Mouse (Mus musculus): ENCODE measurements around the gene Rpl12.

Rpl12 gene

DNA sequence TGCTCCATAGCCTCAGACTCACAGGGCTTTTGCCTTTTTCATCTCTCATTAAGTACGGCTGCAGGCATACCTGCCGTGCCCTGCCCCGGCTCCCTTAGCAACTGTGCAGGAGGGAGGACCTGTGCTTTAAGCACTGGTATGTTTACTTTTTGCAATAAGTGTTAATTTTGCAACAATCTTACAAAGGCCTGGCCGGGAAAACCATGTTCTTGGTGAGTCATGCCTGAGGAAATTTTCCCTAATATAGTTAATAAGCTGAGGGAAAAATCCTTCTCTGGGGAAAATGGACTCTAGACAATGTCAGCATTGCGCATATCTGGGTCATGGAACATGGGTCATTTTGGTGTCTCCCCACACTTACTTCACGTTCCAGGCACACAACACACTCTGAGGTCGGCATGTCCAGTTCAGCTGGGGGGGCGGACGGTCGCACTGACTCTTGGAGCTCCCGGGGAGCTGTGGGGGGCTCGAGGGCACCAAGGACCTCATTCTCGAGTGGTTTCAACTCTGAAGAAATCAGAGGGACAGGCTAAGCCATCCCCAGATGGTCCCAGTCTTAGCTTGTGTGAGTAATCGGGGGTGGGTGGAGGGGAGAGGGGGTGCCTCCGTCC lies 33.6 kb upstream of the Rpl12 start:
- DNase-seq (ENCODE audit: low read depth, low spot score) = no peak

GRCm38 (mm10) chr2:32928235-32928946 lies 33.0 kb upstream of the Rpl12 start:
- DNase-seq (ENCODE audit: low read depth, low spot score) = peak; percentile 62
- no peaks in the 10 kb centered on the region for H3K36me3 ChIP-seq (ENCODE audit: control insufficient read depth, insufficient read depth, low read length, poor library complexity, severe bottlenecking)
- no peaks in the 10 kb centered on the region for H3K27me3 ChIP-seq (ENCODE audit: control insufficient read depth, insufficient read depth, low read length, poor library complexity, severe bottlenecking)

More for the DNA sequence above, 33.6 kb upstream of the Rpl12 start:
- Histone ChIP-seq H3K36me3 (ENCODE audit: control insufficient read depth, insufficient read depth, low read length, poor library complexity, severe bottlenecking) (no peaks in the 10 kb centered on the region), H3K27me3 (ENCODE audit: control insufficient read depth, insufficient read depth, low read length, poor library complexity, severe bottlenecking) (no peaks in the 10 kb centered on the region)

GRCm38 (mm10) chr2:32928947-32929829 lies 32.2 kb upstream of the Rpl12 start:
- no peak for DNase-seq (ENCODE audit: low read depth, low spot score)
- H3K27me3 ChIP-seq (ENCODE audit: control insufficient read depth, insufficient read depth, low read length, poor library complexity, severe bottlenecking) = no peaks in the 10 kb centered on the region
- no peaks in the 10 kb centered on the region for H3K36me3 ChIP-seq (ENCODE audit: control insufficient read depth, insufficient read depth, low read length, poor library complexity, severe bottlenecking)

DNA sequence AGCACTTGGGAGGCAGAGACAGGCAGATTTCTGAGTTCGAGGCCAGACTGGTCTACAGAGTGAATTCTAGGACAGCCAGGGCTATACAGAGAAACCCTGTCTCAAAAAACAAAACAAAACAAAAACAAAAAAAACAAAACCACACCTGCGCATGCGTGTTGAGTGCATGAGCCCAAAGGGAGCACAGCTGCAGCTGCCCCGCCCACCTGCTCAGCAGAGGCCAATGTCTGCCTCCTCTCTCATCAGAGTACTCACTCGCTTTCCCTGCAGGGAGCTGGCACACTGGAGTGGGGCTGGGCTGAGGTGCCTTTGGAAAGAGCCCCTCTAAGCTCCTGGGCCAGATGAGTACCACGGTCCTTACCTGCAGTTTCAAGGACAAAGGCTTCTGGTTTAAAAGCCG lies 29.6 kb upstream of the Rpl12 start:
- H3K27me3 ChIP-seq (ENCODE audit: control insufficient read depth, insufficient read depth, low read length, poor library complexity, severe bottlenecking) = no peaks in the 10 kb centered on the region
- peak; percentile 36 for DNase-seq (ENCODE audit: low read depth, low spot score)
- H3K36me3 ChIP-seq (ENCODE audit: control insufficient read depth, insufficient read depth, low read length, poor library complexity, severe bottlenecking) = peaks cover 3% of the 10 kb centered on the region

- peaks cover 3% of the 10 kb centered on the region for H3K36me3 ChIP-seq (ENCODE audit: control insufficient read depth, insufficient read depth, low read length, poor library complexity, severe bottlenecking)
- H3K27me3 ChIP-seq (ENCODE audit: control insufficient read depth, insufficient read depth, low read length, poor library complexity, severe bottlenecking) = no peaks in the 10 kb centered on the region
- no peak for DNase-seq (ENCODE audit: low read depth, low spot score)
These were observed 22.6 kb upstream of the Rpl12 start for GRCm38 (mm10) chr2:32938741-32939140.

GRCm38 (mm10) chr2:32939418-32939817 lies 21.9 kb upstream of the Rpl12 start:
- H3K27me3 ChIP-seq (ENCODE audit: control insufficient read depth, insufficient read depth, low read length, poor library complexity, severe bottlenecking) = no peaks in the 10 kb centered on the region
- DNase-seq (ENCODE audit: low read depth, low spot score) = peak; percentile 79
- H3K36me3 ChIP-seq (ENCODE audit: control insufficient read depth, insufficient read depth, low read length, poor library complexity, severe bottlenecking) = peaks cover 3% of the 10 kb centered on the region

DNA sequence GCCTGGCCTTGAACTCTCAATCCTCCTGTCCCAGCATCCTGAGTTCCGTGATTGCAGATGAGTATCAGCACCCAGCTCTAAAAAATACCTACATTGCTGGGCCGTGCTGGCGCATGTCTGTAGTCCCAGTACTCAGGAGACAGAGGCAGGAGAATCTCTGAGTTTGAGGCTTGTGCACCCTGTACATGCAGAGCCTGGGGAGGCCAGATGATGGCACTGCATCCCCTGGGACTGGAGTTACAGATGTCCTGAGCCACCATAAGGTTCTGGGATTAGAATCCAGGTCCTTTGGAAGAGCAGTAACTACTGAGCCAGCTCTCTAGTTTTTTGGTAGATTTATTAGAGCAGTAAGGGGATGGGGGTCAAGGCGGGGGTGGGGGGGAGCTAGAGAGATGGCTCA lies 20.9 kb upstream of the Rpl12 start:
- DNase-seq (ENCODE audit: low read depth, low spot score) = no peak
- H3K36me3 ChIP-seq (ENCODE audit: control insufficient read depth, insufficient read depth, low read length, poor library complexity, severe bottlenecking) = peaks cover 3% of the 10 kb centered on the region
- no peaks in the 10 kb centered on the region for H3K27me3 ChIP-seq (ENCODE audit: control insufficient read depth, insufficient read depth, low read length, poor library complexity, severe bottlenecking)

DNA sequence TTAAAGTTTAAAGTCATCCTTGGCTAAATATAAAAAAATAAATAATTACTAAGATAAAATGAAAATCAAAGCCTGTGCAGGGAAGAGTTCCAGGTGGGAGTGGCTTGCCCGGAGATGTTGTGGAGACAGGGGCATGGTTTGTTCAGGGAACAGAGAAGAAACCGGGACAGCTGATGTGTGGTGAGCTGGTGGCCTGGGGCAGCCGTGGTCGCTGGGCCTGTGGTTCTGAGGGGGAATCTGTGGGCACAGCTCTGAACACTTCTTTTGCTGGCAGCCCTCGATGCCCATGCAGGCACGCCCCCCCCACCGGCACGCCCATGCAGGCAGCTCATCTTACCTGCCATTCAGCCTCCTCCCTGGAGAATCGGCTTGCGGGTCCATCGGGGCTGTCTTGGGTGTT lies 13.9 kb upstream of the Rpl12 start:
- no peaks in the 10 kb centered on the region for H3K36me3 ChIP-seq (ENCODE audit: control insufficient read depth, insufficient read depth, low read length, poor library complexity, severe bottlenecking)
- no peak for DNase-seq (ENCODE audit: low read depth, low spot score)
- H3K27me3 ChIP-seq (ENCODE audit: control insufficient read depth, insufficient read depth, low read length, poor library complexity, severe bottlenecking) = no peaks in the 10 kb centered on the region

GRCm38 (mm10) chr2:32954581-32954980 lies 6.8 kb upstream of the Rpl12 start:
- H3K27me3 ChIP-seq (ENCODE audit: control insufficient read depth, insufficient read depth, low read length, poor library complexity, severe bottlenecking) = no peaks in the 10 kb centered on the region
- H3K36me3 ChIP-seq (ENCODE audit: control insufficient read depth, insufficient read depth, low read length, poor library complexity, severe bottlenecking) = no peaks in the 10 kb centered on the region
- DNase-seq (ENCODE audit: low read depth, low spot score) = peak; percentile 41

DNA sequence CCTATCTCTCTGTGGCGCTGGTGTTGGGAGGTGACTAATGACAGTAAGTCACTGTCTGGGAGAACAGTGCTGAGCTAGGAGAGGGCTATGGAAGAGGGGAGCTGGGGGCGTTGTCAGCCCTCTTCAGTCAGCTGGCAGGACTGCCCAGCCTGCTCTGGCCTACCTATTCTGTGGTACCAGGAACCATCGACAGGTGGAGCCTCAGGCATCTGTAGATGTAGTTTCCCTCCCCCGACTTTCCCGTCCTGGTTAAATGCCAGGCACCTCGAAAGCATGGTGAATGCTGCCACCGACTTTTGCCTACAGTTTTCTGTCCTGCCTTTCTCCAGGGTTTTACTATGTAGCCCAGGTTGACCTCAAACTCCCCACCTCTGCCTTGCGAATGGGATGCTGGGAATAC lies 4.0 kb upstream of the Rpl12 start:
- H3K36me3 ChIP-seq (ENCODE audit: control insufficient read depth, insufficient read depth, low read length, poor library complexity, severe bottlenecking) = no peaks in the 10 kb centered on the region
- DNase-seq (ENCODE audit: low read depth, low spot score) = peak; percentile 44
- no peaks in the 10 kb centered on the region for H3K27me3 ChIP-seq (ENCODE audit: control insufficient read depth, insufficient read depth, low read length, poor library complexity, severe bottlenecking)

- Histone ChIP-seq H3K36me3 (ENCODE audit: control insufficient read depth, insufficient read depth, low read length, poor library complexity, severe bottlenecking) (peaks cover 12% of the 10 kb centered on the region), H3K27me3 (ENCODE audit: control insufficient read depth, insufficient read depth, low read length, poor library complexity, severe bottlenecking) (no peaks in the 10 kb centered on the region)
- DNase-seq (ENCODE audit: low read depth, low spot score) = no peak
These were observed 1.1 kb upstream of the Rpl12 start for GRCm38 (mm10) chr2:32960273-32960672.

DNA sequence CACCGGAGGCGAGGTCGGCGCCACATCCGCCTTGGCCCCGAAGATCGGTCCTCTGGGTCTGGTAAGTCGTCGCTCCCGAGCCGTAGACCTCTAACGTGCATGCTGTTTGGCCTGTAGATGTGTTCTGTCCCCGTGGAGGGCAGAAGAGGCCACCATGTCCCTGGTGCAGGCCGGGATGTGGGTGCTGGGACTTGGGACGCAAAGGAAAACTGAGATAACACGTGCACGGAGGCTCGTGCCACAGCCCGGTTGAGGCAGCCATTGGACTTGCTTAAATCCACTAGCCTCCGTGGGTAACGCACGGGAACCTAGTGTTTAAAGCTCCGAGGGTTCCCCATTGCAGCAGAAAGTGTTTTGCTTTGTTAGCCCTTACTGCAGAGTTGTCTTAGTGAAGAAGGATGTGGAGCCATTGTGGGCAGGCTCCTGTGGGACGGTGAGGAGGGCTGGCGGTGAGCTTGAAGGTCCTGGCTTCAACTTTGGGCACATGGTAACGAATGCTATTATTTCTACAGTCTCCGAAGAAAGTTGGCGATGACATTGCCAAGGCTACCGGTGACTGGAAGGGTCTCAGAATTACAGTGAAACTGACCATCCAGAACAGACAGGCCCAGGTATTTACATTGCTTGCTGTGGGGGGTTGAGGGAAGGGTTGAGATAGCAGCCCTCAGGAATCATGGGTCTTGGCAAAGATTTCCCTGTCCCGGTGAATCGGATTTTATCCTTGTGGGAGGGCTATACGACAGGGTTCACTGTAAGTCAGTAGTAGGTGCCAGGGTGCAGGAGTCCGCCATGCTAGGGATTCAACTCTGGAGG lies 909 bp downstream of the Rpl12 start:
- Histone ChIP-seq H3K36me3 (ENCODE audit: control insufficient read depth, insufficient read depth, low read length, poor library complexity, severe bottlenecking) (peaks cover 12% of the 10 kb centered on the region), H3K27me3 (ENCODE audit: control insufficient read depth, insufficient read depth, low read length, poor library complexity, severe bottlenecking) (no peaks in the 10 kb centered on the region)
- DNase-seq (ENCODE audit: low read depth, low spot score) = peak; percentile 39

DNA sequence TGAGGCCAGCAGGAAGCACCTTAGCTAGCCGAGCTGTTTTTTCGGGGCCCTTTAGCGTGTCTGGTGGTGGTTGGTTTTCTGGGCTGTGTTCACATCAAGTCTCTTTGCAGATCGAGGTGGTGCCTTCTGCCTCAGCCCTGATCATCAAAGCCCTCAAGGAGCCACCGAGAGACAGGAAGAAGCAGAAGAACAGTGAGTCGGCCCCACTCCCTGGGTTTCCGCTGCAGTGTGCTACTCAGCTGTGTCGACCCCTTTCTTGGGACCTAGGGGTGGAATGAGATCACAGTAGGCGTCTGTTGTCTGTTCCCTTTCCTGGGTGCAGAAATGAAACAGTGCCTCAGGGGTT lies 1.5 kb downstream of the Rpl12 start:
- peaks cover 12% of the 10 kb centered on the region for H3K36me3 ChIP-seq (ENCODE audit: control insufficient read depth, insufficient read depth, low read length, poor library complexity, severe bottlenecking)
- no peaks in the 10 kb centered on the region for H3K27me3 ChIP-seq (ENCODE audit: control insufficient read depth, insufficient read depth, low read length, poor library complexity, severe bottlenecking)
- peak; percentile 32 for DNase-seq (ENCODE audit: low read depth, low spot score)

DNA sequence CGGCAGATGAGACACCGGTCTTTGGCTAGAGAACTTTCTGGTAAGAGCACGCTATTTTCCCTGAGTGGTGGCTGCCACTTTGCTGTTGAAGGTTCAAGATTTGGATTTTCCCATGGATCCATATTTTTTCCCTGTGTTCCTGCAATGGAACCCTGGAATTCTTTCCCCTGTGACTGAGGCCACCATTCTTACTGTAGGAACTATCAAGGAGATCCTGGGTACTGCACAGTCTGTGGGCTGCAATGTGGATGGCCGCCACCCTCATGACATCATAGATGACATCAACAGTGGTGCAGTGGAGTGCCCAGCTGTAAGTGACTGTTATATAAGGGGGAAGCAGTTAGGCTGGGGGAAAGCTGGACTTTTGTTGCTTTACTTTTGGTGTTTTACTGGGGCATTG lies 2.2 kb downstream of the Rpl12 start:
- peaks cover 12% of the 10 kb centered on the region for H3K36me3 ChIP-seq (ENCODE audit: control insufficient read depth, insufficient read depth, low read length, poor library complexity, severe bottlenecking)
- no peaks in the 10 kb centered on the region for H3K27me3 ChIP-seq (ENCODE audit: control insufficient read depth, insufficient read depth, low read length, poor library complexity, severe bottlenecking)
- peak; percentile 42 for DNase-seq (ENCODE audit: low read depth, low spot score)
